Mouse (Mus musculus) yolk sac, embryonic 10.5 days (tissue): ENCODE measurements around the gene Rbp2.

ENCODE experiments used
- DNase-seq: peaks from one replicate; pipeline ENCODE4 v3.0.0-alpha.2; 2017; ENCODE audit warnings: low spot score

Gene Rbp2

GRCm38 (mm10) chr9:98524786-98525542 lies 39.0 kb downstream of the Rbp2 start:
- DNase-seq, result no peak

DNA sequence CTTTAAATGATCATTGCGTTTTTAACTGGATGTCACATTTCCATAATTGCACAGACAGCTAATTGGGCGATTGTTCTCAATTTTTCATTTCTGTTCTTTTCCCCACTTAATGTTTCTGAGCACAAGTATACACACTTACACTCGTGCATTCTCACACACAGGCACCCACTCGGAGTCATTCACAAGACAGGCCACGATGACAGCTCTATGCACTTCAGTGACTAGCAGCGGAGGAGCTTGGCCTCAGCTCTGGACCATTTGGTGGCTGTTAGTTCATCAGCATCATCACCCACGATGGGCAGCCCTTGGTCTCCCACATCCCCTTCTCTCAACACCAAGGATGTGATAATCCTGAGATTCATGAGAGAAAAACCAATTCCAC lies 39.6 kb downstream of the Rbp2 start:
- no peak for DNase-seq

- no peak for DNase-seq
Measured at GRCm38 (mm10) chr9:98527226-98527625, 41.3 kb downstream of the Rbp2 start.

- DNase-seq, result no peak
Measured at GRCm38 (mm10) chr9:98529776-98530175, 43.9 kb downstream of the Rbp2 start.

DNA sequence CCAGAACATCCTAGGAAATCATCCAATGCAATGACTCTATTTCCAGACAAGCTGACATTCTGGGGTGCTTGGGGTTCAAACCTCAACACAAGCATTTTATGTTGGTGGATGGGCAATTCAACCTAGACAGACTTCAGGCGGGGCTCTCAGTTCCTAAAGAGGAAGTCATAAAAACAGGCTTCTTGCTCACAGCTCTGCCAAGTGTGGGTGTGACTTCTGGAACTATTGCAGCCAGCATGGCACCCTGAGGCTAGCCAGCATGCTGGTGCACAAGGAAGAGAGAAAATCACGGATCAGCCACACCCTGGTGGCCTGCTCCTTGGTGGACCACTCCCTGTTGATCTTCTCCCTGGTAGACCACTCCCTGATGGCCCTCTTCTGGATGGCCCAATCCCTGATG lies 45.1 kb downstream of the Rbp2 start:
- no peak for DNase-seq

- DNase-seq, result peak; percentile 16
Measured at GRCm38 (mm10) chr9:98534675-98535280, 48.9 kb downstream of the Rbp2 start.

GRCm38 (mm10) chr9:98535763-98536162 lies 49.8 kb downstream of the Rbp2 start:
- no peak for DNase-seq

DNA sequence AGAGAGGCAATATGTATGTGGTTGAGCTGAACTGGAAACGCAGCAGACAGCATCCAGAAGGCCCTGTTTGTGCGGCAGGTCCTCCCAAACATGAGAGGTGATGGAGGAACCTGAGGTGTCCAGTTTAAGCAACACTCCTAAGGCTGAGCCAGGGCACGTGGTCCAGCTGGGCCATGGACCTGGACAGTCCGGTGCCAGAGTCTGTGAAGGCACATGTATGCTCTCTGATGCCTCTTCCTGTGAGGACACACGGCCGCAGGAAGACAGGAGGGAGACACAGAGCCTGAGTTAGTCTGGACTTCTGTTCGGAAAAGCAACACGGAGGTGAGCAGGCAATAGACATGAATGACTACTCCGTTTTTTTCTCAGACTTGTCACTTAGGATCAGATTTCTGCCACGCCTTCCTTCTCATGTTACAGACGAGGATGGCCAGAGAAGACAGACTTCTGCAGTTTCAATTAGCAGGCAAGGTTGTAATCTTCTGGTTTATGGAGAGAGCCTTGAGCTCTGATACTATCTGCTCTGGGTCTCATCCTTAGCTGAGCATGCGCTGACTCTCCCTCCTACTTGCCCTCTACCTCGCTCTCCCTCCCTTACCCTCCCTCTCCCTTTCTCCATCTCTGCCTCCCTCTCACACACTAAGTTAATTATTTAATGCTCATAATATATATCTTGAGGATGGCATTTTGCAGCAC lies 52.2 kb downstream of the Rbp2 start:
- peak; percentile 6 for DNase-seq

- peak; percentile 64 for DNase-seq
Measured at GRCm38 (mm10) chr9:98538713-98539360, 52.9 kb downstream of the Rbp2 start.

DNA sequence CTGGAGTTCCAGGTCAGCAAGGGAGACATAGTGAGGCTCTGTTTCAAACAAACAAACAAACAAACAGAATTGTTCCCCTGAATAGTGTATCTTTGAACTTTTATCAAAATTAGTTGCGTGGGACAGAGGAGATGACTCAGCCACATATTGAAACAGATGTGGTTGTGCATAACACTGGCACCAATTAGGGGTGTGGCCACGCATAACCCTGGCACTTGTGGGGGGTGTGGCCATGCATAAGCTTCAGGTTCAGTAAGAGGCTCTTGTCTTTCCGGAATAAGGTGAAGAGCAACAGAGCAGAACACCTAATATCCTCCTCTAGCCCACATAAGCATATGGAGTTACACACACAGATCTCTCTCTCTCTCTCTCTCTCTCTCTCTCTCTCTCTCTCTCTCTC lies 58.1 kb downstream of the Rbp2 start:
- DNase-seq, result no peak
